Mouse (Mus musculus) mouse embryonic stem cell (cell line): ENCODE results near the gene Pced1b.
"Not testable (repeated sequence)": the region's sequence is repeated elsewhere in the genome, so short reads cannot be mapped to it uniquely, and the experiment has no call there.

Experiments
- in situ Hi-C, 2 experiments: fragments of 300-500 bp; cut with MboI; formaldehyde crosslinking; loops; 1 replicate in 1 of 2; 3 replicates in 1 of 2; pipeline ENCODE4 v1.14.3; 2019 to 2020; ENCODE audit warnings: low sequenced_read_pairs in 2 of 2, low pct_unique_long_range_greater_than_20kb in 1 of 2, mixed read lengths in 1 of 2; ENCODE audit not compliant: unreplicated experiment in 1 of 2

Gene Pced1b

DNA sequence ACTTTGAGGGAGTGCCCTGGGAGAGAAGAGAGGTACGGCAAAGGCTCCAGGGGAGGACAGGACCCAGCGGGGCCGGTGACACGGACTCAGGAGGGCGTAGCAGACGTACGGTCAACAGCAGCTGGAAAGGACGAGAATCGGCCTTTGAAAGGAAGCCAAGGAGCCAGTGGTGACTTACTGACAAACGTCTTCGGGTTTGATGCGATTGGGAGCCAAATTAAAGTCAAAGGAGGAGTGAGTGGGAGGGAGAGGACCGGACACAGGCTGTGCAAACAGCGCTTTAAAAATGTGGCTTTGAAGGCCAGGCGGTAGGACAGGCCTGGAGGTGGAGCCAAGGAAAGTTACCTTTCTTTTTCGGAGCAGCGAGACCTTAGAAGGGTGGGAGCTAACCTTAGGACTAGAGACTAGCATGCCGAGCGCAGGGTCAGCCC is 129.9 kb downstream of the Pced1b start:
- in situ Hi-C loops, result no loop called here

DNA sequence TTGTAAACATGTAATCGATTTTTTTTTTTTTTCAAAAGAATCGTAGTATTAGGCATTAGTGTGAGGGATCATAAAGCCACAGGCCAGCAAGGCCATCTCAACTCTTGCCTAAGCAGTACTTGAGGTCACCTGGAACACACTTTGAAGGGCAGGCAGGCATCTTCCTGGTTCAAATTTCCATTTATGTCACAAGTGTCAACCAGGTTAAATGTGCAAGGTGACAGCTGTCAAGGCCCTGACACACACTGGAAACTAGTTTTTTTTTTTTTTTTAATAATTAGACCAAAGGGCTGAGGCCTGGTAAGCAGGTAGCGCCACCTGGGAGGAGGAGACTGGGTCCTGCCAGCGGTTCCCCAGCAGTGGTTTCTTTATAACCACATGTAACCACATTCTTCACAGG is 131.2 kb downstream of the Pced1b start:
- in situ Hi-C loops, result no loop called here

DNA sequence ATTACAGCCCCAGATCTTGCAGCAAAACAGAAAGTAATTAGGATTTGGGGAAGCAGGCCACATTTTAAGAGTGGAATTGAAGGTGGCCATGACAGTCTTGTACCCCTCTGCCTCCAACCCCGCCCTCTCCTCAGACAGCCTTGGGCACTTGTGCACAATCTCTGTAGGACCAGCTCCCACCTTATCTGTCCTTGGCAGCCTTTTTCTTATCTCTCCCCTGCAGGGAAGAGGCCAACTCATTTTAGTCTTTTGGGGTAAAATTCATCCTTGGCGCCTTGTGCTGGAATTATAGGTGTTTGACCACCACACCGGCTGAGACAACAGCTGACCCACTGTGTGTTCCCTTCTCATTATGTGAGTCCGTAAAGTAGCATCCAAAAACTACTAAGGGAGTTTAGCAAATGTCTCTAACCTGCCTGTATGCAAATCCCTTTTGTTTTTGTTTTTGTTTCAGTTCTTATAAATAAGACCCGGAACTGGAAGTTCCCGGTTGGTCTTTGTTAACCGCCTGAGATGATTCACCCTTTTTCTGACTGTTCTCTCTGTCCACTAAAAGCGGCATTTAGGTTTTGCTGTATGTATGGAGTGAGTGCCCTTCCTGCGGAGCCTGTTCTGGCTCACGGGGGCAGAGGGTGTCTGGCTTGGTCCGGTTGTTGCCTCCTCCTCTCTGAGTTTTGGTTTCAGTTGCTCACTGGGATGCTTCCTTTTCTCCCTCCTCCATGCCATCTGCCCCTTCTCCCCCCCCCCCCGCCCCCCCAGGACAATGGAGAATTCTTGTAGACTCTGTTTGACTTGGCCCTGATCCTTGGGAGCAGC is 132.8 kb downstream of the Pced1b start:
- in situ Hi-C loops, result no loop called here

DNA sequence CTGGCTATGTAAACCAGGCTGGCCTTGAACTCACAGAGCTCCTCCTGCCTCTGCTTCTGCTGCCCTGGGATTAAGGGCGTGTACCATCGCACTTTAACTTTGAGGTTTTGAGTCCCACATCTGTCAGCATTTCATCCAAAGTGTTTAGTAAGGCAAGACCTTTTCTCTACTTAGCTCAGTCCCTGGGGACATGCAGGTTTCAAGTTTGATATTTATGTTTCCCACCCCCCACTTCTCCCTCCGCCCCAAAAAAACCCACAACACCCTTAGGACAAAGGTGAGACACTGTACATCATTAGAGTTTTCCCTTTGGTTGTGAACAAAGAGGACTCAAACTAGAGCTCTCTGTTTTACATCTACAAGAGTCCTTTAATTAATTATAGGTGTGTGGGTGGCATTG is 135.7 kb downstream of the Pced1b start:
- in situ Hi-C loops, result no loop called here

DNA sequence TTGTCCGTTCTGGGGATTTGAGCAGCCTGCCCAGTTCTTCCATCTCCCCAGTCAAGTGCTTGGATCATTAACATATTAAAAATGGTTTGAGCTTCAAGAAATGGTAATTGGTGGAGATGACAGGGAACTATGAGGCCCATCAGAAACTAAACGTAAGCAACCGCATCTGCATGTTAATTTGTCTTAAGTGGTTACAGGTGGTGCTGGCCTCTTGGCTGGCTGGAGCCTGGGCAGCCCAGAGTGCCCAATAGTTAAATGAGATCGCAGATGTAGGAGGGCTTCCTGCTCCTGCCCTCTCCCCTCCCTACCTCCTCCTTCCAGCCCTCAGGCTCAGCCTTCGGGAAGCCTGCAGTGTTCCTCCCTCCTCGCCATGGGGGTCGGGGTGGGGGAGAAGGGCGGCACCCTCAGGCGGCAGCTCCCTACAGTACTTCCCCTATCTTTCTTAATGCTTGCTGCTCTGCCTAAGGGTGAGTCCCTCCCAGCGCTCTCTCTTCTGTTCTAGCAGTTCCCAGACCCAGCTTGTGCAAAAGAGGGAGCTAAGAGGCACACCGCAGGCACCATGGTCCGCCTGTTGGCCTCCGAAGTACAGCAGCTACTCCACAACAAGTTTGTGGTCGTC is 136.7 kb downstream of the Pced1b start:
- in situ Hi-C loops, result no loop called here

DNA sequence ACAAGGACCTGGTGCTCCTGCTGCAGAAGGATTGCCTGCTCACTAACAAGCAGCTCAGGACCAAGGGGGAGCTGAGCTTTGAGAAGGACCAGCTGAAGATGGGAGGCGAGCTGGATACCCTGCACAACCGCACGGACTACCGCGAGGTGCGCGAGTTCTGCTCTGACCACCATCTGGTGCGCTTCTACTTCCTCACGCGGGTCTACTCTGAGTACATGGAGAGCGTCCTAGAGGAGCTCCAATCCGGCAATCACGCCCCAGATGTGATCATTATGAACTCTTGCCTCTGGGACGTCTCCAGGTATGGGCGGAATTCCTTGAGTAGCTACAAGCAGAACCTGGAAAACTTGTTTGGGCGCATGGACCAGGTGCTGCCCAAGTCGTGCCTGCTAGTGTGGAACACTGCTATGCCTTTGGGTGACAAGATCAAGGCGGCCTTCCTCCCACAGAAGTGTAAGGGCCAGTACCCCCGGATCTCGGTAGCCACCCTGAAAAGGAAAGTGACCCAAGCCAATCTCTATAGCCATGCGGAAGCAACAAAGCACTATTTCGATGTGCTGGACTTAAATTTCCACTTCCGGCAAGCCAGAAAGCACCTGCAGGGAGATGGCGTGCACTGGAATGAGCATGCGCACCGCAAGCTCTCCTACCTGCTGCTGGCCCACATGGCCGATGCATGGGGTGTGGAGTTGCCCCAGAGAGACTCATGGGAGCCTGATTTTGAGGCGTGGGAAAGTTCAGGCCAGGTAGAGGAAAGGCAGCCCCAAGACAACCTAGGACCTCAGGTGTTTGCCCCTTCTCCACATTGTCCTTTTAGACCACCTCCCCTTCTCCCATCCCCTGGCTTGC is 137.5 kb downstream of the Pced1b start:
- in situ Hi-C loops, result no loop called here

DNA sequence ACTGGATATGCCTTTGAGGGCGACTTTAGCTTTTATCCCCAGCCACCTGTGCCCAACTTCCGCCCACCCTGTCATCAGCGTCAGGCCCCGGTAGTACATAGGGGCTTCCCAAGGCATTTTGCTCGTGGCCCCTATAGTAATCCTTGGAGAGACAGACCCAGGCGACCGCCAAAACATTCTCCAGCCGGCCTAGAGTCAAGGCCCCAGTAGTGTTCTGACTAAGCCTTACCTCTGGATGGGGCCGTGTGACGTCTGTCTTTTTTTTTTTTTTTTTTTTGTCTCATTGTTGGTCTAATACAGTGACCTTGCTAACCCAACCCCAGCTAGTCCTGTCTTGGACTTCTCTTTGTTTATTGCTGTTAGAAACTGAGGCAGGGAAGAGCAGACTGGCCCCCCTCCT is 138.3 kb downstream of the Pced1b start:
- in situ Hi-C loops, result not testable (repeated sequence)

DNA sequence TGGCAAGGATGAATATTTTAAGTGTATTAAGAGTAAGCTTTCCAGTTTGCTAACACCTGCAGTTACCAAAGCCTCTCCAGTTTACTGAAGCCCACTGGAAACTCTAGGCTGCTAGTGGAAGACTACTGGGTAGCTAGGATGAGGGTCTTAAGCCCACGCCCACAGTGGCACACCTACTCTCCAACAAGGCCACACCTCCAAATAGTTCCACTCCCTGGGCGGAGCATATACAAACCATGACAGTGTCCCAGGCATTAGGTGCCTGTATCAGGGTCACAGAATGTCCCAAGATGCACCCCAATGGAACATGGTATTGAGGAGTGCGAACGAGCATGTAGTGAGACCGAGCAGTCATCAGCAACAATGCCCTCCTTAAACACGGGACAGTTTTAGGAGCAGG is 140.9 kb downstream of the Pced1b start:
- in situ Hi-C loops, result no loop called here

DNA sequence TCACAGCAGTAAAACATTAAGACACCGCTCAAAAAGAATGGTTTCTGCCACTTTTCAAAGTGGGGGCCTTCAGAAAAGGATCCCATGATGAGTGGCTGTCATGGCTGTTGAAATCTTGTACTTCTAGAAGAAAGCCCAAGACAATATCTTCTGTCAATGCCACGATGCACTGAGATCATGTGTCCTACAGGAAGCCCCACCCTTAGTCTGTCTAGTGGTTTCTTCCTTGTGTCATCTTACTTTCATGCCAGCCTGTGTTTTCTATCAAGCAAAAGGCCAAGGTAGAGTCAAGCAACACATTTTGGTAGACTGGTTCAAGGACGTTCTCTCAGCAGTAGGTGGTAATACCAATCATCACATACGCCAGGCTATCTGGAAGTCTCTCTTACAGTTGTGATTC is 142.7 kb downstream of the Pced1b start:
- in situ Hi-C loops, result no loop called here

DNA sequence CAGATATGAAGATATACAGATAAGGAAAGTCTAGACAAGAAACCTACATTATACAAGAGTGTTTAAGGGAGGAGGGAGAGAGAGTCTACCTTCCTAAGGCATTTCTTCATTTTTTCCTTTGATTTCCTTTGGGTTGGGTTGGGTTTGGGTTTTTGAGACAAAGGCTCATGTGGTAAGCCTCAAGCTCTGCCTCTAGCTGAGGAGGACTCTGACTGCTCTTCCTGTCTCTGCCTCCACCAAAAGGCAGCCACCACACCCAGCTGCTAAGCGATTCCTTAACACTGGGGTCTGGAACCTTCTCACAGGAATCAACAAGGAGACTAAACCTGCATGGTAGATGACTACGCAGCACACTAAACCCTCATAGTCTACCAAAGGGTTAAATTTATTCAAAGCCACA is 143.9 kb downstream of the Pced1b start:
- in situ Hi-C loops, result no loop called here

DNA sequence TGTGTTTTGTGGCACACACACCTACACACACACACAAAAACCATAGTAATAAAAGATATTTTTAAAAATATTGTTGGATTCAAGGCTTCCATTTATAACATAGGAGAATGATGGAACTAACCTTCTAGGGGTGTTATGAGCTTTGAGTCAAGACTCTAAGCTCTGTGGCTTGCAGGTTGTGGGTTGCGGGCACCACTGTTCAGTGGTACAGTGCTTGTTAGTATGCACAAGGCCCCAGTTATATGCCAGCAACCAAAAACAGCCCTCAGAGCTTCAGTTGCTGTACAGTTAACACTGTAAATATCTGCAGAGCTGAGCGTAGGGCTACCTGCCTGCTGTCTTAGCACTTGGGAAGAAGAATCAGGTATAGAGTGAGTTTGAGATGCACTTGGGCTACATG is 144.5 kb downstream of the Pced1b start:
- in situ Hi-C loops, result no loop called here

DNA sequence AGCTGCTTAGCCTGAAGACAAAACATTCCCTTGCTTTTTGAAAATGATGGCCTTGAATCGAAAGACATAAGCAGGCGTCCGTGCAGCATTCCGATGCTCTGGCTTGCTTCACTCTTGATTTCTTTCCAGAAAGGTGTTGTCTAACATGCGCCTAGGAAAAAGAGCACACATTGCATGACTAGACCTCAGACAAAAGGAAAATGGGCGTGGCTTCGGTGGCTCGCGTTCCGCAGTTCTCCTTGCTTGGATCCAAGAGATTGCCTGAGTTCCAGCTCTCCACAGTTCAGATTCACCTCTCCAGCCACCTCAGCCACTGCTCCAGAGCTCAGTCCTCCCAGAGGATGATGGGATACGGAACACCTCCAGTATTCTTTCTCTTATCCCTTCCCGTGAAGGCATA is 147.7 kb downstream of the Pced1b start:
- in situ Hi-C loops, result no loop called here

DNA sequence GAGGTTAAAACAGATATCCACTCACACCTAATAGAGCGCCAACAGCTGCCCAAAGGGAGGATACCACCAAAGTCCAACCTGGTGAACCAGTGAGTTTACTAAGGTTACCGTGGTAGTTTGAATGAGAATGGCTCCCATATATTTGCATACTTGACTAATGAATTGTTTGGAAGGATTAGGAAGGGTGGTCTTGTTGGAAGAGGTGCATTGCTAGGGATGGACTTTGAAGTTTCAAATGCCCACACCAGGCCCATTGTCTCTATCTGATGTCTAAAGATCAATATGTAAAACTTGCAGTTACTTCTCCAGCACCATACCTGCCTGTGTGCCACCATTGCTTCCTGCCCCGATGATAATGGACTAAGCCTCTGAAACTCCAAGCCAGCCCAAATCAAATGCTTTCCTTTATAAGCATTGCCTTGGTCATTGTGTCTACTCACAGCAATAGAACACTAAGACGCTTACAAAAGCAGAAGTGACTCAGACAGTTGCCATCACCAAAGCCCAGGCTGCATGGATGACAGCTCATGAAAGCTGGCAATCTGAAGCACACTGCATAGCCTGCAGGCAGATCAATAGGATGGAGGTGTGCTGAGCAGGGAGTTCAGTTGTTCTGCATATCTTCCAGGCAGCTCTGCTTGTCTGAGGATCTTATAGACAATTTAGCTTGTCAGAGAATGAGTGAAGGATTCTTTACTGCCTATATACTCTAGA is 149.8 kb downstream of the Pced1b start:
- in situ Hi-C loops, result no loop called here

DNA sequence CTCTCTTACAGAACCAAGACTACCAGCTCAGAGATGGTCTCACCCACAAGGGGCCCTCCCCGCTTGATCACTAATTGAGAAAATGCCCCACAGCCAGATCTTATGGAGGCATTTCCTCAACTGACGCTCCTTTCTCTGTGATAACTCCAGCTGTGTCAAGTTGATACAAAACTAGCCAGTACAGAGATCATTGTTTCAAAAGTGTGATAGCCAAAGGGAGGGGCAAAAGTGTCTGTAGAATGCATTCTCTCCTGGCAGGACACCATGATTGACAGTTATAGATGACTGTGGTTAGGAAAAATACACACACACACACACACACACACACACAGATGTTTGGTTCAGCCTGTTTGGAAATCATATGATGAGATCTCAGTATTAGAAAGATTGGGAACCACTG is 150.9 kb downstream of the Pced1b start:
- in situ Hi-C loops, result no loop called here

DNA sequence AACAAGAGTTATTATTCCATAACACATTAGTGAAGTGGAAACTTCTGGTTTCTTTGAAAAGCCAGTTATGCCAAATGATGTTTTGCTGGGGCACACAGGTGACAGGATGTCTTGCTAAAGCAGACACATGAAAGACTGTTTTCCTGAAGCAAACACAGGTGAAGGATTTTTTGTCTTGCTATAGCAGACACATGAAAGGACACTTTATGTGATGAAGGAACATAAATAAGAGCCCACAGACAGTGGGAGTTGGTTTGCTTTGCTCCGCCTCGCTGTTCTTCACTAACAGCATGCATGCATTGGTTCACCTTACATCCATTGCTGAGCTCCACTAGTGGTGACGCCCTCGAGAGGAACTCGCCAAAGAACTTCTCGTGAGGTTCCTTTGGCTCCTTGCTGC is 154.0 kb downstream of the Pced1b start:
- in situ Hi-C loops, result no loop called here

DNA sequence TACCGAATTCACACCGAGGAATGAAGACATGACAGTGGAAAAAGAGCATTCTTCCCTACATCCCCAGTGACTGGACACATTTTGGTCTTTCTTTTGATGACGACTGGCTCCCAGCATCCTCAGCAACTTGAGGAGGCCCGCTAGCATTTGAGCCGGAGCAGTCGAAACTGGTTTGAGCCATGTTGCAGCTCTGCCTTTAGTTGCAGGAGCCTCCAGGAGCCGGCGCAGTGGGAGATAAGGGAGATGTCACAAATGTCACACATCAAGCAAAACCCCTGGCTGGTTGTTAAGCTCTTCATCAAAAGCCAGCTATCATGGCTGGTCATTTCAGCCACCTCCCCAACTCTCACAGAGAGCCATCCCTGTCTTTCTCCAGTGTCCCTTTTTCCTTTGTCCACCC is 157.6 kb downstream of the Pced1b start:
- in situ Hi-C loops, result no loop called here

DNA sequence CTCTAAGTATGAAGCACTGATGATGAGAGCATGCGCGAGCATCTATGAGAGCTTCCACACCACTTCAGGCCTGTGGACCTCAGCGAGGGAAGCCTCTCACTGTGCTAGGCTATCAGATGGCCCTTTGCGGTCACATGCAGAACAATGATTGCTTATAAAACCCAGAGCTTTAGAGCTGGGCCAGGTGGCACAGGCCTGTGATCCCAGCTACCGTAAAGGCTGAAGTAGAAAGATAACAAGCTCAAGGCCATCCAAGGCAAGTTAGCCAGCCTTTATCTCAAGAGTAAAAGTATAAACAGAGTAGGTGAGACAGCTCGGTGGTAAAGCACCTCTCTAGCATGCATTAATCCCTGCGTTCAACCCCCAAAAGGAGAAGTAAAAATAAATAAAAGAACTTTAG is 158.1 kb downstream of the Pced1b start:
- in situ Hi-C loops, result no loop called here

DNA sequence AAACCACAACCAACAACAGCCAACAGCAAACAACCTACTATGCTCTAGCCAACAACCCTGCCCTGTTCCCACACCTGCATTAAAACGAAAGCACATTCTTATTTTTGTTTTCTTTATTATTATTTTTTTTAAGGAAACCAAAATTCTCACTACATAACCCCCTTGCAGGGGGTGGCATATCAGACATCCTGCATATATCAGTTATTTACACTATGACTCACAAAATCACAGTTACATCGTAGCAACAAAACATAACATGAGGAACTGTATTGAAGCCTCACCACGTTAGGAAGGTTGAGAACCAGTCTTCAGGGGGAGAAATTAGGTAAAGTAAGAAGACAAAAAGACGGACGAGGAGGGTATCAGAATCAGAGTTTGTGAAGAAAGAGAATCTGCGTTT is 159.2 kb downstream of the Pced1b start:
- in situ Hi-C loops, result no loop called here
